Mouse (Mus musculus) liver, embryonic 14.5 days (tissue): Measurements from ENCODE around the gene Slc2a9. TPM values are rescaled to one million over a fixed set of nuclear protein-coding genes. Genes with fewer than 3 reads are reported as not detected.

Source experiments
- ATAC-seq: fragments of 200-750 bp; cut with Nextera tagmentation; 2 replicates; pipeline ENCODE4 v1.8.0; 2017; ENCODE audit warnings: moderate number of reproducible peaks, mild to moderate bottlenecking, moderate library complexity; ENCODE audit not compliant: insufficient read depth
- DNase-seq, 3 experiments: peaks; one replicate each; pipeline ENCODE4 v3.0.0-alpha.2; 2012 to 2013; ENCODE audit warnings: low read depth in 3 of 3, low spot score in 3 of 3
- H3K27ac ChIP-seq: fragments of 300-500 bp; sonication (generic); 2 replicates; pipeline ENCODE4 v1.5.1; 2014; ENCODE audit warnings: moderate library complexity, mild to moderate bottlenecking, control low read depth, inconsistent platforms
- H3K27me3 ChIP-seq: fragments of 300-500 bp; sonication (generic); 2 replicates; pipeline ENCODE4 v1.6.1; 2014; ENCODE audit warnings: mild to moderate bottlenecking, low read length, moderate library complexity; ENCODE audit not compliant: control insufficient read depth, insufficient read depth
- H3K36me3 ChIP-seq: fragments of 300-500 bp; sonication (generic); replicated peaks from 2 replicates; pipeline ENCODE4 v1.6.1; 2014; ENCODE audit warnings: low read depth; ENCODE audit not compliant: control insufficient read depth, insufficient read depth
- H3K4me1 ChIP-seq, 2 experiments: fragments of 200-500 bp in 1 of 2; fragments of 300-500 bp in 1 of 2; sonication (generic) in 1 of 2; replicated peaks; 2 replicates each; pipeline ENCODE4 v1.6.1; 2012 to 2014; ENCODE audit warnings: antibody characterized with exemption in 1 of 2, inconsistent platforms in 1 of 2, low read length in 1 of 2; ENCODE audit not compliant: control insufficient read depth in 2 of 2, insufficient read depth in 2 of 2
- H3K4me2 ChIP-seq: fragments of 300-500 bp; sonication (generic); 2 replicates; pipeline ENCODE4 v1.6.1; 2014; ENCODE audit warnings: low read depth, mild to moderate bottlenecking, control low read depth, moderate library complexity
- H3K4me3 ChIP-seq, 2 experiments: fragments of 200-500 bp in 1 of 2; fragments of 300-500 bp in 1 of 2; sonication (generic) in 1 of 2; 2 replicates each; pipeline ENCODE4 v1.5.1; 2012 to 2014; ENCODE audit warnings: low read depth in 2 of 2, low read length in 2 of 2, mild to moderate bottlenecking in 2 of 2, control low read depth in 1 of 2, inconsistent platforms in 1 of 2, moderate library complexity in 1 of 2; ENCODE audit not compliant: insufficient read depth in 1 of 2
- H3K9ac ChIP-seq: fragments of 300-500 bp; sonication (generic); replicated peaks from 2 replicates; pipeline ENCODE4 v1.6.1; 2014; ENCODE audit warnings: mild to moderate bottlenecking, control low read depth, moderate library complexity
- H3K9me3 ChIP-seq: fragments of 300-500 bp; sonication (generic); 2 replicates; pipeline ENCODE4 v1.6.1; 2016; ENCODE audit warnings: low read length, mixed read lengths; ENCODE audit not compliant: control insufficient read depth
- CTCF ChIP-seq: IDR thresholded peaks from 2 replicates; pipeline ENCODE4 v1.5.1; 2016; ENCODE audit warnings: antibody characterized with exemption, low read depth, control low read depth
- EP300 ChIP-seq: IDR thresholded peaks from 2 replicates; pipeline ENCODE4 v1.6.1; 2016; ENCODE audit warnings: antibody characterized with exemption, low read depth
- WGBS: fragments of 180-500 bp; shearing (Covaris S2); extraction: QIAGEN DNeasy Blood & Tissue Kit; methylation state at CpG from one replicate; pipeline ENCODE4 v1.1.7; 2014; ENCODE audit not compliant: insufficient replicate concordance; 5-methylcytosine and 5-hydroxymethylcytosine counted together
- polyA plus RNA-seq, 2 experiments: library from polyadenylated mRNA; depleted of rRNA in 1 of 2; stranded (reverse) in 1 of 2; unstranded in 1 of 2; fragments of >200 nt; fragmentation: Nextera tagmentation in 1 of 2; extraction: Ambion mirVana in 1 of 2; gene quantifications; 2 replicates each; pipeline versions ENCODE4 v1.2.1 to v1.2.3; 2012 to 2014

The Slc2a9 gene
- polyA plus RNA-seq, 2 experiments: 1.6 to 1.9 TPM

- DNase-seq (no peak), ATAC-seq (no peak)
- Histone ChIP-seq H3K36me3 (no peaks in the 10 kb centered on the region), H3K4me3 (no peak overlapping the region), H3K4me1 (peaks cover 0 to 2% of the 10 kb centered on the region in 2 experiments; a peak in 1 of 4 replicates), H3K9me3 (no peaks in the 10 kb centered on the region), H3K27ac (no peak overlapping the region), H3K27me3 (no peaks in the 10 kb centered on the region), H3K4me2 (no peak overlapping the region), H3K9ac (no peak overlapping the region)
- TF ChIP-seq EP300: no peak
- TF ChIP-seq CTCF: no peak
- WGBS: 59% methylated on average over 2 of the region's 2 CpGs
These were observed 197.7 kb downstream of the Slc2a9 start for GRCm38 (mm10) chr5:38305241-38305640.

DNA sequence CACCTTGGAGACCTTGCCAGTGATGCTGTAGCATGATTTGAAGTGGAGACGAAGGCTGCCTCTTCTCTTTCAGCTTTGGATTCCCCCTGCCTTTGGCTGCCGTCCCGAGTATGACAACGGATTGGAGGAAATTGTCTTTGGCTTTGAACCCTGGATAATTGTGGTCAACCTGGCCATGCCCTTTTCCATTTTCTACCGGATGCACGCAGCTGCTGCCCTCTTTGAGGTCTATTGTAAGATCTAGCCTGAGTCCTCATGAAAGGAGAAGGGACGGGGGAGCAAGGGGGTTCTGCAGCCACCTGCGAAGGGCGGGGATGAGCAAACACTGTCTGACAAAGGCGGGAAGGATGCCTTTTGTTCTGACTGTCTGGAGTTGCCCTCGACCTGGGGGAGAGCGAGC is 200.3 kb downstream of the Slc2a9 start:
- no peak overlapping the region for H3K27ac ChIP-seq
- H3K4me2 ChIP-seq: no peak overlapping the region
- H3K9me3 ChIP-seq: no peaks in the 10 kb centered on the region
- no peaks in the 10 kb centered on the region for H3K27me3 ChIP-seq
- no peak for DNase-seq
- H3K4me1 ChIP-seq: no peaks in the 10 kb centered on the region
- H3K9ac ChIP-seq: no peak overlapping the region
- 46% methylated on average over 12 of the region's 12 CpGs for WGBS
- no peak overlapping the region for H3K4me3 ChIP-seq
- no peak for ATAC-seq
- H3K36me3 ChIP-seq: no peaks in the 10 kb centered on the region
- TF ChIP-seq EP300 (no peak), CTCF (no peak)

GRCm38 (mm10) chr5:38301761-38302411 is 201.1 kb downstream of the Slc2a9 start:
- H3K9me3 ChIP-seq: no peaks in the 10 kb centered on the region
- TF ChIP-seq EP300: no peak

More at GRCm38 (mm10) chr5:38301761-38302411, 201.1 kb downstream of the Slc2a9 start:
- Histone ChIP-seq H3K9ac (no peak overlapping the region), H3K4me3 (no peak overlapping the region), H3K4me2 (no peak overlapping the region), H3K27ac (no peak overlapping the region), H3K4me1 (no peaks in the 10 kb centered on the region), H3K36me3 (no peaks in the 10 kb centered on the region), H3K27me3 (no peaks in the 10 kb centered on the region)
- WGBS: 63% methylated on average over 12 of the region's 12 CpGs
- DNase-seq (no peak), ATAC-seq (no peak)

Other genes starting within 250 kb of the Slc2a9 start
- gene Tmem128, start 243.0 kb downstream of the Slc2a9 start, polyA plus RNA-seq (2012; rRNA removed): 24.0 and 26.7 TPM in 2 replicates
- gene Tmem128, start 243.0 kb downstream of the Slc2a9 start, polyA plus RNA-seq (2014; fragmentation: Nextera tagmentation; extraction: Ambion mirVana): 49.5 and 51.8 TPM in 2 replicates
- gene Otop1, start 227.2 kb downstream of the Slc2a9 start, polyA plus RNA-seq (2012; rRNA removed): not detected in 2 replicates
- not detected in 2 replicates for gene Otop1, start 227.2 kb downstream of the Slc2a9 start, polyA plus RNA-seq (2014; fragmentation: Nextera tagmentation; extraction: Ambion mirVana)
- not detected in 2 replicates for gene Drd5, start 183.8 kb downstream of the Slc2a9 start, polyA plus RNA-seq (2012; rRNA removed)
- gene Drd5, start 183.8 kb downstream of the Slc2a9 start, polyA plus RNA-seq (2014; fragmentation: Nextera tagmentation; extraction: Ambion mirVana): not detected in 2 replicates
- gene Wdr1, start 60.1 kb upstream of the Slc2a9 start, polyA plus RNA-seq (2012; rRNA removed): 38.1 and 42.5 TPM in 2 replicates
- gene Wdr1, start 60.1 kb upstream of the Slc2a9 start, polyA plus RNA-seq (2014; fragmentation: Nextera tagmentation; extraction: Ambion mirVana): 74.4 and 81.5 TPM in 2 replicates
- 0.44 and 0.67 TPM in 2 replicates for gene Zfp518b, start 181.7 kb upstream of the Slc2a9 start, polyA plus RNA-seq (2012; rRNA removed)
- gene Zfp518b, start 181.7 kb upstream of the Slc2a9 start, polyA plus RNA-seq (2014; fragmentation: Nextera tagmentation; extraction: Ambion mirVana): 1.2 and 2.0 TPM in 2 replicates